Mouse (Mus musculus): ENCODE measurements around the gene Gapdhs.
"Not testable (repeated sequence)": the region's sequence is repeated elsewhere in the genome, so short reads cannot be mapped to it uniquely, and the experiment has no call there.

The Gapdhs gene

GRCm38 (mm10) chr7:30743617-30744016 is at the start of gene Gapdhs:
Gene Gapdhs, minus strand, starts transcription at chr7:30743681.
- DNase-seq (ENCODE audit: low read depth, low spot score), result not testable (repeated sequence)

- no peak for DNase-seq (ENCODE audit: low read depth, low spot score)
These were observed 48.4 kb upstream of the Gapdhs start for GRCm38 (mm10) chr7:30791921-30792320.

- DNase-seq (ENCODE audit: low read depth, low spot score), result no peak
These were observed 46.7 kb upstream of the Gapdhs start for GRCm38 (mm10) chr7:30790141-30790540.

GRCm38 (mm10) chr7:30787377-30788022 is 44.0 kb upstream of the Gapdhs start, which contains the start of gene Krtdap:
Gene Krtdap, plus strand, starts transcription at chr7:30787896.
- no peak for DNase-seq (ENCODE audit: low read depth, low spot score)

GRCm38 (mm10) chr7:30785721-30786546 is 42.5 kb upstream of the Gapdhs start:
- no peak for DNase-seq (ENCODE audit: low read depth, low spot score)

- no peak for DNase-seq (ENCODE audit: low read depth, low spot score)
These were observed 41.7 kb upstream of the Gapdhs start for GRCm38 (mm10) chr7:30785154-30785553.

GRCm38 (mm10) chr7:30782658-30783057 is 39.2 kb upstream of the Gapdhs start:
- no peak for DNase-seq (ENCODE audit: low read depth, low spot score)

- DNase-seq (ENCODE audit: low read depth, low spot score), result no peak
These were observed 38.3 kb upstream of the Gapdhs start for GRCm38 (mm10) chr7:30781792-30782191.

- no peak for DNase-seq (ENCODE audit: low read depth, low spot score)
These were observed 34.4 kb upstream of the Gapdhs start for GRCm38 (mm10) chr7:30777911-30778310.

GRCm38 (mm10) chr7:30777081-30777579 is 33.6 kb upstream of the Gapdhs start:
- no peak for DNase-seq (ENCODE audit: low read depth, low spot score)

- no peak for DNase-seq (ENCODE audit: low read depth, low spot score)
These were observed 32.6 kb upstream of the Gapdhs start for GRCm38 (mm10) chr7:30776104-30776503.

GRCm38 (mm10) chr7:30769236-30769635 is 25.8 kb upstream of the Gapdhs start:
- no peak for DNase-seq (ENCODE audit: low read depth, low spot score)

GRCm38 (mm10) chr7:30766408-30766807 is 22.9 kb upstream of the Gapdhs start:
- no peak for DNase-seq (ENCODE audit: low read depth, low spot score)

- no peak for DNase-seq (ENCODE audit: low read depth, low spot score)
These were observed 21.7 kb upstream of the Gapdhs start for GRCm38 (mm10) chr7:30765173-30765572.

- DNase-seq (ENCODE audit: low read depth, low spot score), result no peak
These were observed 20.0 kb upstream of the Gapdhs start, which contains the start of gene Dmkn for GRCm38 (mm10) chr7:30763456-30763855. Gene Dmkn, plus strand, starts transcription at chr7:30763756.

- no peak for DNase-seq (ENCODE audit: low read depth, low spot score)
These were observed 18.4 kb upstream of the Gapdhs start for GRCm38 (mm10) chr7:30761769-30762352.

- no peak for DNase-seq (ENCODE audit: low read depth, low spot score)
These were observed 15.4 kb upstream of the Gapdhs start for GRCm38 (mm10) chr7:30758853-30759252.

GRCm38 (mm10) chr7:30757001-30757400 is 13.5 kb upstream of the Gapdhs start:
- no peak for DNase-seq (ENCODE audit: low read depth, low spot score)

GRCm38 (mm10) chr7:30751086-30751669 is 7.7 kb upstream of the Gapdhs start, which contains the start of gene Sbsn:
Gene Sbsn, plus strand, starts transcription at chr7:30751471.
- no peak for DNase-seq (ENCODE audit: low read depth, low spot score)

- no peak for DNase-seq (ENCODE audit: low read depth, low spot score)
These were observed 6.5 kb upstream of the Gapdhs start for GRCm38 (mm10) chr7:30749824-30750606.

Data from skeletal muscle tissue, adult 2 months (tissue).